Mouse (Mus musculus) skeletal muscle tissue, adult 2 months (tissue): ENCODE results near the gene Htr2a.

Source experiments
- DNase-seq: peaks from one replicate; pipeline ENCODE4 v3.0.0-alpha.2; 2012; ENCODE audit warnings: low read depth, low spot score

The Htr2a gene

DNA sequence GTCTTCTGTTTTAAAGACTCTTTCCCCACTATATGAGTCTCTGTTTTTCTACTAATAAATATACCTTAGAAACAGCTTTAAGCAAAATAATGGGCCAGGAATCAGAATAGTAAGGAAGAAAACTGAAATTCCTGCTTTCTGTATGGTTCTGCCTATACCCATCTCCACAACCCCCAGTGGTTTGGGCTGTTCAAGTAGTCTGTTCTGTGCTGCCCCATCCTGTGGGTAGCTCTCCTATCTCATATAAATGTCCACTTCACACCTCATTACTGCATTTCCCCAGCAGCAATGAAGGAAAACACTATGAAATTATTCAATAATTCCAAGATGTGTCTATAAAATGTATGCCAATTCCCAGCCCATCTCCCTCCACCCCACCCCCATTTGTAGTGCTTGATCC, 56.8 kb downstream of the Htr2a start:
- DNase-seq, result no peak

DNA sequence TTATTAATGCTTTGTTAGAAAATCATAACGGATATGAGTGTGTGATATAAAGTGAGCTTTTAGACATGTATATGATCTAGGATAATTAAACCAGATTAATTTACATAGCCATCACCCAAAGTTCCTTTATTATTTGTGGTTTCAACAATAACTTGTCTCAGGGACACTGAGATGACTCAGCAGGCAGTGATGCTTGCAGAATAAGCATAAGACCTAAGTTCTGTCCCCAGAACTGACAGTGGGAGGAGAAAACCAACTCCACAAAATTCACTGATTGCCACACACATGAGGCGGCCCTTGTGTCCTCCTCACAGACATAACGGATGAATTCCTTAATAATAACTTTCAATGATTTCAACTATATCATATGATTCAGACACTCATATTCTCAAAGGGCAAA, 58.6 kb downstream of the Htr2a start:
- DNase-seq, result no peak

GRCm38 (mm10) chr14:74703930-74704329, 63.3 kb downstream of the Htr2a start:
- no peak for DNase-seq

DNA sequence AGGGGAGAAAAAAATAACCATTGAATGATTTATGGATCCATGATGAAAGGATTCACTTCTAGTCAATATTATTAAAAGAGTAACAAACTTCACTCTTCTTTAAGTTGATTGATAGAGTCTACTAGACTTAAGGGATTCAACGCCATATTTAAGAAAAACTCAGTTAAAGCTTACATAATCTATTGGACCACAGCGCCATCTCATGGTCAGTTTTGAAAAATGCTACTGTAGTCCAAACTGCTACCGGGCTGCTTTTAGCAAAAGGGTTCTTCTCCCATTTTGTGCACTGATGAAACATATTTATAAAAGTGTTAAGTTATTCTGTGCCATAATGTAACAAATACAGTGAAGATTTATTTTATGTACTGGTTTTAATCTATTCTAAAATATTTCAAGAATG, 68.4 kb downstream of the Htr2a start:
- peak; percentile 8 for DNase-seq

- no peak for DNase-seq
Observed at GRCm38 (mm10) chr14:74723541-74723940, 82.9 kb downstream of the Htr2a start.

DNA sequence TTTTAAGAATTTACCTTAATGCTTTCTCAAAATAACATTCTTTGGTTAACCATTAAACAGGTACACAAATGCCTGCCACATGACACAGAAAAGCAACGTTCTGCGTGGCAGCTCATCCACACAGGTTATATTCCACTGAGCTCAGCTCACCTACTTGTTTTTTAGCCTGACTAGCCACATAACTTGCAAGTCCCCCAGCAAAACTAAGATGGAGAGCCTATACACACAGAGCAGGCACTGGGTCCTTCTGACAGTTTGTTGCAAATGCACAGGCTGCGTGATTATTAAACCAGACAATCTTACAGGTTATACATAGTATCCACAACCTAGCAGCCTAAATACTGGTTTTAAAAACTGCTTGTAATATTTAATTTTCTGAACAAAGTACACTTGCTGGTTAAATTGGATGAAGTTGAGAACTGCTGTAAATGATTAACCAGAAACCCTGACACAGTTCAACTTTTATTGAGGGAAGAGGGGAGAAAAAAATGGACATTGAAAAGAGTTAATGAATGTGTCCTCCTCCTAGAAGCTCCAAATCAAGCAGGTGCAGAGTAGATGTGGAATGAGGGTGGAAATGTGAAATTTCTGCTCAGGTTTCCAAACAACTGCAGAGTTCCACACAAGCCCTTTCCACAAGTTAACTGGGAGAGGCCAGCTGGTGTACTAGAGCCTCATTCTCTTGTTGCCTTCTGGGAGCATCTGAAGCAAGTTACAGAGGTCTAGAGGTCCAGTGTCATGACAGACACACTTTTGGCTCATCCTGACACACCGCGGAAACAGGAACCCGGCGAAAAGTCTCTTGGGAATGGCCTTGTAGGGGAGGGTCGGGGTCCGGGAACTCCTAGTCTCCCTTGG, 90.8 kb downstream of the Htr2a start:
- no peak for DNase-seq

- peak; percentile 88 for DNase-seq
Observed at GRCm38 (mm10) chr14:74732079-74732783, 91.6 kb downstream of the Htr2a start, which contains the start of gene Esd. Esd (plus strand) TSS chr14:74732297.

DNA sequence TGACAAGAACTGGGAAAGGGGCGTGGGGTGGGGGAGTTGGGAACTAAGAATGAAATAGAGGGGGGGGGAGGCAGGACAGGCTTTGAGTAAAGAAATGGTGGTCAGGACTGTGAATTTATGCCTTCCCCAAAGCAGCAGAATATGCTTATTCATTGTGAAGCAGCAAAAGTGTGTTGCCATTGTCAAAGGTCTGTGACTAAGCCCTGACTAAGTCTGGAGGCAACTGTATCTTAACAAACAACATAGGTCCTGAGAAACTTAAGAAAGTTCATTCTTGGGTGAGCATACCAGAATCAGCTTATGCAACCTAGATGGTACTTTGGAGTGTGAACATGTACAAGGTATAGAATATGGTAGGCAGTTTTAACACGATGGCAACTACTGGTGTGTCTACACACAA, 92.8 kb downstream of the Htr2a start:
- no peak for DNase-seq

GRCm38 (mm10) chr14:74735471-74735870, 94.8 kb downstream of the Htr2a start:
- no peak for DNase-seq

DNA sequence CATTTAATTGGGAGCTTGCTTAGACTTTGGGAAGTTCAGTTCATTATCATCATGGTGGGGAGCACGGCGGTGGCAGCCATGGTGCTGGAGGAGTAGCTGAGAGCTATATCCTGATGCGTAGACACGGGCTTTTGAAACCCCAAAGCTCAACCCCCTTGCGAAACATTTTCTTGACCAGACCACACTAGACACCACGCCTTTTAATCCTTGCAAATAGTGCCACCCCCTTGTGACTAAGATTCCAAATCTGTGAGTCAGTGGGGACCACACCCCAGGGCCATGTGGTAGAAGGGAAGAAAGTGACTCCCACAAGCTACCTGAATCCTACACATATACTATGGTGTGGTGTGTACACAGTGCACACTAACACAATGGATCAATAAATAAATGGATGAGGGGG, 96.2 kb downstream of the Htr2a start:
- no peak for DNase-seq
